Mouse (Mus musculus) gastrocnemius, postnatal 4 days (tissue): Measurements from ENCODE around the gene Peli3. TPM values are rescaled to one million over a fixed set of nuclear protein-coding genes. Genes with fewer than 3 reads are reported as not detected.
A peak's percentile ranks its signal among the peaks of the same experiment; 100 is the strongest.
"Not testable (repeated sequence)": the region's sequence is repeated elsewhere in the genome, so short reads cannot be mapped to it uniquely, and the experiment has no call there.

ENCODE experiments used
- DNase-seq, 2 experiments: peaks; one replicate each; pipeline ENCODE4 v3.0.0; 2021 to 2022; ENCODE audit warnings: low spot score in 2 of 2, mixed read lengths in 2 of 2
- long read RNA-seq, 2 experiments: library from polyadenylated mRNA; stranded (forward); transcript quantifications; one replicate each; pipeline ENCODE4 v2.0.0; 2021
- total RNA-seq, 2 experiments: library from RNA; stranded (reverse); gene quantifications; 2 replicates each; pipeline ENCODE4 v1.2.3; 2021

The Peli3 gene
- total RNA-seq, result 1 to 10 TPM; 1.7 to 2.2 TPM
- long read RNA-seq, experiment 1, full-length matches to known transcripts, result 1 of 2 reads
- long read RNA-seq, experiment 1, partial matches to known transcripts, result 1 of 2 reads
- long read RNA-seq, experiment 1, other reads (novel, unspliced or antisense), result 0 of 2 reads
- long read RNA-seq, experiment 2, full-length matches to known transcripts, result 1 of 3 reads
- long read RNA-seq, experiment 2, partial matches to known transcripts, result 0 of 3 reads
- long read RNA-seq, experiment 2, other reads (novel, unspliced or antisense), result 2 of 3 reads

DNA sequence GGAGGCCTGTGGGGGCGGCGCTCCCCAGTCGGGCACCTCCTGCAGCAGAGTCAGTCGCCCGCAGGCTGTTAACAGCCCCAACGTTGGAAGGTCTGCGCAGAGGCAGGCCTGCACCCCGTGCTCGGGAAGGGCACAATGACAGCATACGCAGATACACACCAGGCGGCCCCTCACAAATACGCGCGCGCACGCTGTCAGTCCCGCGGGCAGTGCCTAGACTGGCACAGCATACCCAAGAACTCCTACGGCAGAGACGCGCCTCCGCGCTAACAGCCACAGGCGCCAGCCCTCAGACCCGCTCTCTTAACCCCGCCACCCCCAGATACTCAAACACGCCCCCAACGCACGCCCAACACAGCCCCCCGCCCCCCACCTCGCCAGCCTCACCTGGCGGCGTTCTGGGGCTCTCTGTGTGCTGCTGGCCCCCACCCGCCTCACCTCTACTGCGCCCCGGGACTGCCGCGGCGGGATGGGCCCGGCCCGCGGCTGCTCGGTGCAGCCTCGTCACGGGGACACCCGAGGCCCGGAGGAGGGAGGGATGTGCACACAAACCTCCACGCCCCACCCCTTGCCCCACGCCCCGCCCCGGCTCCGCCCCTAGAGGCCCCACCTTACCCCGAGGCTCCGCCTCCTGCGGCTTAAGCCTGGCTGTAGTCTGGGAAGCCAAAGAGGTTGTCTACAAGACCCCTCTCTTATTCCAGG is at the start of gene Peli3:
TSS of gene Peli3 (minus strand) at position 577 of the 702 bp plus-strand sequence.
- peak; percentile 73 to 79 for DNase-seq

DNA sequence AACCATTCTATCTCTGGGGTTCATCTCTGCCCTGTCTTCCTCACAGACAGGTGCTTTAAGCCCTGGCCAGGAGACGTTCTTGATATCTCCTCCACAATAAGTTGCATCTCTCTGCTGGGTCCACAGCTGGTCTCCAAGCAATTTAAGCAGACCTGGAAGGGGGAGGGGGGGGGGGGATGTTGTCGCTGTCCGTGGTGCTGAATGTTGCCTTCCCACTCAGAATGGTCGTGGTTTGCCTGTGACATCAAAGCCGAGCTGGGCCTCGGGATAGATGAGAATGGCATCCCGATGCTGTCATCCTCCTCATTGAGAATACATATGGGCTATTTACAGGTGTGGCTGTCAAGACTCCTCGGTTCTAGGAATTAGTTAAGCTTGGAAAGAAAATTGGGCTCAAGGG is 49.4 kb upstream of the Peli3 start:
- DNase-seq, result no peak

DNA sequence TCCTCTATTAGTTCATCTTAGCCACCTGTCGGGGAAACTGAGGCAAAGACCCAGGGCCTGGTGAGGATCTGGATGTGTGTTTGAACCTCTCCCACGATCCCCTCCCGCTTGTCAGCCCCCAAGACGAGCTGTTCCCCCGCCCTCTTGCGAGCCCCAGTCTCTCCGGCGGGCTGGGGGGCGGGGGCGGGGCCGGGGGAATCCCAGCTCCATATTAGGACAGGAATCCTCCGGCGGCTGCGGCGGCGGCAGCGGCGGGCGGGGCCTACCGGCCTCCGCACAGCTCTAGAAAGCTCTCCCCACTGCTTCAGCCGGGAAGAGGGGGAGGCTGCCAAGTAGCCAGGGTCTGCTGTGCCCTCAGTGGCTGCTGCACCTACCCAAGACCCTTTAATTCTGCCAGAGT is 47.8 kb upstream of the Peli3 start:
- no peak for DNase-seq

DNA sequence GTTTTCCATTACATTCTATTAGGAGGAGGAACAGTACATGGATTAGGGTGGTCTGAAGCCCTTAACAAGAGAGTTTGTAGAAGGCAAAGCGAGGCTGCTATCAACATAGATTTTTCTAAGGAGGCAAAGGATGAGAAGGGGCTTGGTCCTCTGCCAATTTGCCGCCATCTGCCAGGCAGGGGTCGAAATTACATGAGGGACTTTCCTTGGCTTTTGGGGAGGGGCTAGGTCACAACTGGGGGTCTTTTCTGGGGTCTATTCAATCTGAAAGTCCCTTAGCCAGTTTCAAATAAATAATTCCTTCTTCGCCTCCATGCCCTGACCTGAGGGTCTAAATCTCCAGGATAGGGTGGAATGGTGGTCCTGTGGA is 47.3 kb upstream of the Peli3 start, which contains the start of gene Npas4:
TSS of gene Npas4 (minus strand) at position 61 of the 370 bp plus-strand sequence.
- DNase-seq, result no peak

DNA sequence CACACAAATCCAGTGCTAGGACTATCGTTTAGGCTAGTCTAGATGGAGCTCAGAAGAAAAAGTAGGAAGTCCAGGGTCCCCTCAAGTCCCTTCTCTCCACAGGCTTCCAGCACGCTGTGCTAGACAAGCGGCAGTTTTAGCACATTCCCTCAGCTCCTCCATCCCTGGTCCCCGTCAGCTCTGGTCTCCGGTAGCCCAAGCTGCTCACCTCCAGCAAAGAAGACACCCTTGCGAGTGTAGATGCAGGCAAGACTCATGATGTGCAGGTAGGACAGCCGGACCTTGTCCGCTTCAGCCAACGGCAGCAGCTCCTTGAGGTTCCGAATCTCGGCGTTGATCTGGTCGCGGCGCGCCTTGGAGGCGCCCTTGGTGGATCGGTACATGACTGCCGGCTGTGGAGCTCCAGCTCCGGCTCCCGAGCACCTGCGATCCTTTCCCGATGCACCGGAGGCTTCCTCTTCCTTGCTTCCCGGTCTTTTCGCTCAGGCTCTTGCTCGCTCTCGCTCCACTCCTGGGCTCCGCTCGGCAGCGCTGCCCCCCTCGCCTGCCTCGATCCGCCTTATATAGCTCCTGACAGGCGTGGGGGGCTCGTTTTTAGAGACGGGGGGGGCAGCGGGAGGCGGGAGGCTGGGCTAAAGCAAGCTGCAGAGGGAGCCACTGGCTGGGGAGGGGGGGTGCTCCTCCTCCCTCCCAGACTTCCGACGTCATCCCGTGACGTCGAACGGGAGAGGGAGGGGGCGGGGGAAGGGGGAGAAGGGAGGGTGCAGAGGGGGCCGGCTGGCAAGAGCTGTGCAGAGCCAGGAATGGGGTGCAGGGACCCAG is 46.7 kb upstream of the Peli3 start:
- no peak for DNase-seq

DNA sequence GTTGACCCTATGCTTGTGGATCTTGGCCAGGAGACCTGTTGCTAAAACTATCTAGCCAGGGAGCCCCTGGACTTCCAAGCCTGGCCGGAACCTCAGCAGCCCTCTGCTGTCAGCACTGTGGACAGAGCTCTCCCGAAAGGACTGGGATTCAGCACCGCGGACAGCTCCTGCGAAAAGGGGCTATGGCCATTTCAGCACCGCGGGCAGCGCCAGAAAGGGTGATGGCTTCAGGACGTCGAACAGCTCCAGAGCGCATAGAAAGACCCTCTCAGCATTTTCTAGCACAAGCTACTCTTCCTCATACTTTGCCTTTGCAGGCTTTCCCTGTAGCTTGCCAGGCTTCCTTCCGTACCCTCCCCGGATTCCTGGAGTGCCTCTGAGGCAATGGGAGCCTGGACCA is 46.1 kb upstream of the Peli3 start:
- DNase-seq, result peak; percentile 92 to 94

DNA sequence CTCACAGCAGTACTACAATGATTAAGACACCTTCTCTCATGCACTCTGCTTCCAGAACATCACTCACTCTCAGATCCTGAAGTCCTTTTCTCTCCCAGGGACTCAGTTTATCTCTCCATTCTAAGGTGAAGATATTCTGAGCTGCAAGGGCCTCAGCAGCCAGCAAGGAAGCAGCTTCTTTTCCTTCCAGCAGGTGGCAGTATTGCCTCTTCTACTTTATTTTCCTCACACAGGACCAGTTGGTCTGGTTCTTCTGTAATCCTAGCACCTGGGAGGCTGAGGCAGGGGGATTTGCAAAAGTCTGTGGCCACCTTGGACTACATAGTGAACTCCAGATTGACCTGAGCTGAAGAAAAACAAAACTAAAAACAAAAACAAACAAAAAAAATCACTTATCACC is 38.8 kb upstream of the Peli3 start:
- DNase-seq, result no peak

DNA sequence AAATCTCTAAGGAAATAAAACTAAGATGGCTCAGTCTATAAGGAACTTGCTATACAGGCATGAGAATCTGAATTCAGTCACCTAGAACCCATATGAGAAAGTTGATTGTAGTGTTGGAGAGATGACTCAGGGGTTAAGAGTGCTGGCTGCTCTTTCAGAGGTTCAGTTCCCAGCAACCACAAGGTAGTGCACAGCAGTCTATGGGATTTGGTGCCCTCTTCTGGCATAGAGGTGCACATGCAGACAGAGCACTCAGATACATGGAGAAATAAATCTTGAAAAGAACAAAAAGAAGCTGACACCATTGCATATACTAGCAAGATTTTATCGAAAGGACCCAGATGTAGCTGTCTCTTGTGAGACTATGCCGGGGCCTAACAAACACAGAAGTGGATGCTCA is 25.3 kb upstream of the Peli3 start:
- DNase-seq, result no peak

DNA sequence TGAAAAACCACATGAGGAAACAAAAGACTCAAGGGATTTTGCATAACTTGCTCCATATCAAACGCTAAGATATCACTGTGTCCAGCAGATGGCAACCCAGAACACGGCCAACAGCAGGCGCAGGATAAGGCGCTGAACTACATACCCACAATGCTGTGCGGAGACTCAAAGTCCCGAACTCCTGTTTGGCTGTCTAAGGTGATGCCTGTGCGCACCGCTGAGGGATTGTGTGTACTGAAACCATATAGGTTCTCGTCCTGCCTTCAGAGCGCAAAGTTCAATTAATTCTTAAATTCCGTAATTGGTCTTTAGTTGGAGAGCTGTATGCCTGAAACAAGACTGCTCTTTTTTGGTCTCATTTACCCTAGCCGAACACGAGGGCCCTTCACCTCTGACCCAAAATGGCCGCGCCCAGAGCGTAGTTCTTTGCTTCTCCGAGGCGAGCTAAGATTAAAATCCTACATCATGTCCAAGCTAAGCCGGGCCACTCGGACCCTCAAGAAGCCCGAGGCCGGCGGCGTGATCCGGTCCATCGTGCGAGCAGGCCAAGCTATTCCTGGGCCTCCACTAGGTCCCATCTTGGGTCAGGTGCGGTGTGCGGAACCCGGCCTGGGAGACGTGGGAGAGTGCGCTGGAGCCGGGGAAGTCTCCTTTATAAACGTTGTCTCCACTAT is 19.1 kb upstream of the Peli3 start, which contains the start of gene Mrpl11:
TSS of gene Mrpl11 (plus strand) at position 220 of the 674 bp plus-strand sequence.
- DNase-seq, result peak; percentile 42 to 88

DNA sequence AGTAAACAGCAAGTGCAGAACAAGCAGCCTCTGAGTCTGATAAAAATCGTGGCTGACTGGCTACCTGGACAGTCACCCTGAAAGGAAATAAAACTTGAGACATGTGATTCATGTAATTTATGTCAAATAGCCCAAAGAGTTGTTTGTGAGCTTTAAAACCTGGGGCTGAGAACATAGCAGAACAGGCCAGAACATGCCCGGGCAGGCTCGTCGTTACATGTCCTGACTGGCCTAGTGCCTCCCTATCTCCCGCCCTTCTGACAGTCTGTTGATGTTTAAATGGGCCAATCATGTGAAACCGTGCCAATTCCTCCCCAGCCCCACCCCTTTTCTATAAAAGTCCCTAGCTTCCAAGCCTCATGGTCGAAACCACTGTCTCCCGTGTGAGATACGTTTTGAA is 5.7 kb upstream of the Peli3 start:
- DNase-seq, result not testable (repeated sequence)

DNA sequence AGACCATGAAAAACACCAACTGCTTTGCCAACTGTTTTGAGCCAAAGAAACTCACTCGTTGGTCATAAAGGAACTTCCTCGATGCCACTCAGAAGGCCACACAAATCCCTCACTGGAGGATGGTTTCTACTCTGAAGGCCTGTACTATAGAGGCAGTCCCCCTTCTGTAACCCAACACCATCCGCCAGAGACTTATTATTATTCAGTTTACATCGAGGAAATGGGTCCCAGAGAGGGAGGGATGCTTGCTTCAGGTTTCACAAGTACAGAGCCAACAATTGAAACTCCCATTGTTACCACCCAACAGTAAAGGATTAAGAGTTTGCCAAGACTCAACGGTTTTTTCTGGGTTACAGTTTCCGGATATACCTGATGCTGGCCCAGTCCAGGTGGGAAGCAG is 2.6 kb upstream of the Peli3 start:
- no peak for DNase-seq

DNA sequence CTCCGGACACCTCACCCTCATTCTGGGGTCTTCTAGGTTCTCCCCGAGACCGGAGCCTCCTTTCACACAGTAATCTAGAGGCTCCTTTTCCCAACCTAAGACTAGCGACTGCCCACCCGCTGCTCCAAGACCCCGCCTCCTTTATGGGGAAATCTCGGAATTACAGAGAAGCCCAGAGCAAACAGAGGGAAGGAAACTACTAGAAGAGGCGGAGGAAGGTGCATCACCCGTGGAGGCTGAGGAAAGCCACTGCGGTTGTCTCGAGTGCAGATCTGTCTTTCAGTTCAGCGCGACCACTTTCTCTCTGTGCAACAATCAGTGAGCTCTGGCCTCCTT is 294 bp upstream of the Peli3 start:
- DNase-seq, result no peak

DNA sequence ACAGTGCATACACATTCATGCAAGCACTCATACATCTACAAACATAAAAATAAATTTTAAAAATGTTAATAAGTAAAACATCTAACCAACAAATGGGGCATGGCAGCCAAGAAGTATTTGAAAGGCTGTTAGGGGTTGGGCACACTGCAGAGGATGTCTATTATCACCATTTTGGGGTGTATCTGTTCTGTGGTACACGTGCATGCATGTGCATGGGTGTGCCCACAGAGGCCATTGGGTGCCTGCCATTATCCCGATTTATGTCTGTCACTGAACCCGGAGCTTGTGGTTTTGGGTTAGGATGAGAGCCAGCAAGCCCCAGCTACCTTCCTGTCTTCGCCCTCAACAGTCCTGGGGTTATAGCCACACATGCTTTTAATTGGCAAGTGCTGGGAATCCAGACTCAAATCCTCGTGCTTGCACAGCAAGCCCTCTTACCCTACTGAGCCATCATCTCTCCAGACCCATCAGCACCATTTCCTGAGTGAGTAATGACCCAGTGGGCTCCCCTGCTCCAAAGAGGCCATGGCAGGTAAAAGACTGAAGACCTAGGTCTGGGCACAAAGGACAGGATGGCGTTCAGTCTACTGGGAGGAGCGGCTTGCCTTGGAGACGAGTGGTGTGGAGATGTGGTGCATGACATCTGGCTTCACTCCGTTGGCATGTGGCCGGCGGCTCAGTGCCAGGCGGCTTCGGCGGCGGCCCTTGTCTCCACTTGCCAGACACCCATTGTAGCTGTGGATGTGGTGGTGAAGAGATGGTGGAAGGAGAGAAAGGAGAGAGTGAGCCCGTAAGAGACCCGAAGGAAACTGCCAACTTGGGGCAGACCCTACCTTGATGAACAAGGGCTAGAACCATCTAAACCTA is 5.2 kb downstream of the Peli3 start:
- DNase-seq, result no peak

DNA sequence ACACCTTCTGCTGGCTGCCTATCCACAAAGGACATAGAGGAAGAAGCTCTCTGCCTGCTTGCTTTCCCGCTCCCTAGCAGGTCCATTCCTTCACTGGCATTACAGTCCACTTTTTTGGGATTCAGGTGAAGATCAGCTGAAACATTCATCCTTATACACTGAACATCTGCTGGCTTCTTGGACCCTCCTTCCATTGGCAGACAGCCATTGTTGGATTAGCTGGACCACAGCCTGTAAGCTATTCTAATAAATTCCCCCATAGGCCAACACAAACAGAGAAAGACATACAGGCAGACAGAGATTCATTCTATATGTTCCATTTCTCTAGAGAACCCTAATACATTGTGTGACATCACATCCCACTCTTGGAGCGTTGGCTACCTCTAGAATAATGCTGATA is 6.0 kb downstream of the Peli3 start:
- DNase-seq, result no peak

DNA sequence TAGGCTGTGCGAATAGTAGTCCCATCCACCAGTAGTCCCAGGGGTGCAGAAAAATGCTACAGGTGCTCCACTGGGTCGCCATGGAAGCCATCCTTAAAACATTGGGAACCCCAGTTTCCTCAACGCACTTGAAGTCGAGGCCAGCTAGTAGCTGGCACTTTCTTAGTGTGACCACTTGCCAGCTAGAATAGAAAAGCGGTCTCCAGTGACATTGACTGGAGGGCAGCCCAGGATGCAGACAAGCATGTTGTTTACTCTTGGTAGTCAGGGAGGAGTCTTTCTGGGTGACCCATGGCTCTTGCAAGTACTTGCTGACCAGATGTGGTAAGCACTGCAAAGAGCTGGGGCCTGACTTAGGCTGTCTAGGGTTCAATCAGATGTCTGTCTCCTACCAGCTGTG is 14.1 kb downstream of the Peli3 start:
- DNase-seq, result peak in 1 of 2 experiments; percentile 46

DNA sequence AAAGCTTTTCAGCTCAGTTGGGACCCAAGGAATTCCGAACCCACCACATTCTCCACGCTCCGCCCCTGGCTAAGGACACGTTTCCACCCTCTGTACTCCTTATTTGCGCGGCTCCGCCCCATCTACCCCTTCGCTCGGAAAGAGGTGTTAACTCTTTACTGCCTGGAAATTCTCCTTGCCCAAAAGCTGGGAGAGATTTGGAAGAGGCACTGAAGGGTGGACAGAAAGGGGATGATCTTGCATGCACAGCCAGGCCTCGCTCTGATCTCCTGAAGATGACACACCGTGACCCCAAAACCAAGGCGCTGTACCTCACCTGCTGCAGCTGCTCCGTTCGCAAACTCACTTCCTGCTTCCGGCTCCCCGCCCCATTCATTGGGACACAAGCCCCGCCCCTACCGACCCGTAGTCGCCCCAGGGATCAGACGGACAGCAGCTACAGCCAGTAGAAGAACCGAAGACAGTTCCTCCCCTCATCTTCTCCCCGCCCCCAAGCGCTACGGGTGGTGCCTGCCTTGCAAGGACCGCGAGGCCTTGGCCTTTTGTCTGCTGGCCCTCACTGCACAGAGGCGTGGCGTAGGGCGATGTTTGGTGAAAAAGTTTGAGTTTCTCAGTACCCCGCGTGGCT is 14.9 kb downstream of the Peli3 start, which contains the start of gene Dpp3:
TSS of gene Dpp3 (minus strand) at position 384 of the 628 bp plus-strand sequence.
- DNase-seq, result peak; percentile 96 to 100

DNA sequence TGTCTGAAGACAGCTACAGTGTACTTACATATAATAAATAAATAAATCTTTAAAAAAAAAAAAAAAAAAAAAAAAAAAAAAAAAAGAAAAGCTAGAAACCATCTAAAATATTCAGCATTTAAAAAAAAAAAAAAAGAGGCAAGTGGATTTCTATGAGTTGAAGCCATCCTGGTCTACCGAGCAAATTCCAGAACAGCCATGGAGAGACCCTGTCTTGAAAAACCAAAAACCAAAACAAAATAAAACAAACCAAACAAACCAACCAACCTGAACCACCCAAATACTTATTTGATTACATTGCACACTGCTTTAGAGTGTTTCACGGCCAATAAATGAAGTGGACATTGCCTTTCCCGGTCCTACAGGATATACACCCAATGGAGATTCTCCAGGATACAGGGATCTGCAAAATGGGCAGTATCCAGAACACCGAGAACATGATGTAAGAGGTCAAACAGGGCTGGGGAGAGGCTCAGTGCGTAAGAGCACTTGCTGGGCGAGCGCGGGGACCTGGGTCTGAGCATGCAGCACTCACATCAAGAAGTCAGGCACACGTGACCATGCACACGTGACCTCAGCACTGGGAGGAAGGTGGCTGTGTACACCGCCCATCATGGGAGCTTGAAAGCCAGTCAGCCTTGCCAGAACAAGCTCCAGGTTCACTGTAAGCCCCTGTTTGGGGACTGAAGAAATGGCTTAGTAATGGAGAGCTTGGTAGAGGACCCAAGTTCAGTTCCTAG is 17.6 kb downstream of the Peli3 start:
- no peak for DNase-seq

DNA sequence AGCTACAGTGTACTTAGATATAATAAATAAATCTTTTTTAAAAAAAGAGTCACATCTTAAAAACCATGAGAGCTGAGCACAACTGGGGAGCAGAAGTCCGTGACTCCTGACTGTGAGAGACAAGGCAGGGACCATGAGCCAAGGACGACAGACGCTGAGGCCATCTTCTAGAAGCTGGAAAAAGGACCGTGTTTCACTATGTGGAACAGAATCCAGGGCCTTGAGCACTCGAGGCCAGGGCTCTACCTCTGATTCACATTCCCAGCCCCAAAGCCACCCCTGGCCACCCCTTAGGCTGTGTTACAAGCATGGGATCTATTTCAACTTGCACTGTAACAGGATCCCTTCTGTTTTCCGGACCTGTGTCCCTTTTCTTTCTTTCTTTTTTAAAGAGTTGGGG is 23.3 kb downstream of the Peli3 start:
- no peak for DNase-seq

DNA sequence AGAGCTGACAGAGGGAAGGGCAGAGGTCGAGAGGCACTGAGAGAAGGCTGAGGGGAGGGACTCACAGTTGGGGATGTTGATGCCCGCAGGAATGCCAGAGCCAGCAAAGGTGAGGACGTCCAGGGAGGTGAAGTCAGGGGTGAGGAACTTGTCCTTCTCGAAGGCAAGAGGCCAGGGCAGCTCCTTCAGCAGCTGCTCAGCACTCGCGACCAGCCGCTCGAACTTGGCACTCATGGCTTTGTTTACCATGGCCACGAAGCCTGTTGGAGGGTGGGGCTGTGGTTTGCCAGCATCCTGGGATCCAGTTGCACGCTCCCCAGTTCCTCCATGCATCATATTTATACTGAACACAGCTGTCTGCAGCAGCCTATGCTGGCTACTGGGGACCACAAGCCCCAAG is 26.1 kb downstream of the Peli3 start:
- DNase-seq, result no peak
